Mouse (Mus musculus): ENCODE measurements around the gene Bcar1. TPM values are rescaled to one million over a fixed set of nuclear protein-coding genes. Genes with fewer than 3 reads are reported as not detected.
A peak's percentile ranks its signal among the peaks of the same experiment; 100 is the strongest.

The Bcar1 gene
- polyA plus RNA-seq, 1 experiment from 2014 or later = 35.3 TPM

GRCm38 (mm10) chr8:111682521-111682920 lies 61.1 kb downstream of the Bcar1 start:
- H3K9me3 ChIP-seq (ENCODE audit: control insufficient read depth, low read length) = no peaks in the 10 kb centered on the region
- H3K9ac ChIP-seq (ENCODE audit: low read depth, low read length) = no peak overlapping the region
- WGBS = 31% methylated on average over 9 of the region's 9 CpGs
- H3K4me3 ChIP-seq (ENCODE audit: low read depth, low read length) = no peak overlapping the region
- no peaks in the 10 kb centered on the region for H3K36me3 ChIP-seq (ENCODE audit: control insufficient read depth, insufficient read depth, low read length)
- no peak overlapping the region for H3K27ac ChIP-seq (replicated peaks; ENCODE audit: low read depth, low read length)
- ATAC-seq (ENCODE audit: low read depth) (no peak), DNase-seq (ENCODE audit: low spot score) (no peak)
- no peaks in the 10 kb centered on the region for H3K4me1 ChIP-seq (ENCODE audit: control insufficient read depth, insufficient read depth, low read length)
- no peak overlapping the region for H3K4me2 ChIP-seq (ENCODE audit: low read depth, low read length)
- no peaks in the 10 kb centered on the region for H3K27me3 ChIP-seq (replicated peaks; ENCODE audit: control insufficient read depth, insufficient read depth, low read length)

GRCm38 (mm10) chr8:111681153-111681552 lies 62.5 kb downstream of the Bcar1 start:
- Histone ChIP-seq H3K4me2 (ENCODE audit: low read depth, low read length) (no peak overlapping the region), H3K27me3 (replicated peaks; ENCODE audit: control insufficient read depth, insufficient read depth, low read length) (no peaks in the 10 kb centered on the region), H3K27ac (replicated peaks; ENCODE audit: low read depth, low read length) (no peak overlapping the region), H3K9ac (ENCODE audit: low read depth, low read length) (no peak overlapping the region), H3K4me3 (ENCODE audit: low read depth, low read length) (no peak overlapping the region), H3K36me3 (ENCODE audit: control insufficient read depth, insufficient read depth, low read length) (no peaks in the 10 kb centered on the region), H3K9me3 (ENCODE audit: control insufficient read depth, low read length) (peaks cover 5% of the 10 kb centered on the region; the same call in 1 of the 2 replicates), H3K4me1 (ENCODE audit: control insufficient read depth, insufficient read depth, low read length) (no peaks in the 10 kb centered on the region)
- DNase-seq (ENCODE audit: low spot score) = no peak
- WGBS = 76% methylated on average over 11 of the region's 11 CpGs
- ATAC-seq (ENCODE audit: low read depth) = no peak

DNA sequence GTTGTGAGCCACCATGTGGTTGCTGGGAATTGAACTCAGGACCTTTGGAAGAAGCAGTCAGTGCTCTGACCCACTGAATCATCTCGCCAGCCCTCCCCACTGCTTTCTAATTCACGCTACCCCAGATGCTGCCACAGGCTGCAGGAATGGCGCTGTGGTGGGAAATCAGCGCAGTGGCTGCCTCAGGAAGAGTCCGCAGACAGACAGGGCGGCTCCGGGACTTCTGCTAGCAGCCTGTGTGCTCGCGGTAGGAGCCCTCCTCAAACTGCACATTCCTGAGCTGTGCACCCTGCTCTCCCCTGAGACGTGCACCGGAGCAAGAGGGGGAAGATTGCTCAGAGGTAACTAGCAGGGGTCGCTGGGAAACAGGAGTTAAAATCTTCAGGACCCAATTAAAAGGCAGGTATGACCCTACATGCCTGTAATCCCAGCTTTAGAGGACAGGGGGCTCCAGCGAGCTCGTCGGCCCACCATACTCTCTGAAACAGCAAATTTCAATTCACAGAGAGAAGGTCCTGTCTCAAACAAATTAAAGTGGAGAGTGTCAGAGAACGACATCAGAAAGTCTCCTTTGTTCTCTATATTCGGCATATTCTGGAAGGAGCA lies 63.1 kb downstream of the Bcar1 start:
- Histone ChIP-seq H3K9ac (ENCODE audit: low read depth, low read length) (no peak overlapping the region), H3K27ac (replicated peaks; ENCODE audit: low read depth, low read length) (no peak overlapping the region), H3K4me1 (ENCODE audit: control insufficient read depth, insufficient read depth, low read length) (no peaks in the 10 kb centered on the region), H3K9me3 (ENCODE audit: control insufficient read depth, low read length) (peaks cover 5% of the 10 kb centered on the region; the same call in 1 of the 2 replicates), H3K27me3 (replicated peaks; ENCODE audit: control insufficient read depth, insufficient read depth, low read length) (no peaks in the 10 kb centered on the region), H3K4me2 (ENCODE audit: low read depth, low read length) (no peak overlapping the region), H3K36me3 (ENCODE audit: control insufficient read depth, insufficient read depth, low read length) (no peaks in the 10 kb centered on the region), H3K4me3 (ENCODE audit: low read depth, low read length) (no peak overlapping the region)
- ATAC-seq (ENCODE audit: low read depth) (no peak), DNase-seq (ENCODE audit: low spot score) (no peak)
- WGBS = 37% methylated on average over 17 of the region's 17 CpGs

GRCm38 (mm10) chr8:111678848-111679247 lies 64.8 kb downstream of the Bcar1 start:
- Histone ChIP-seq H3K4me1 (ENCODE audit: control insufficient read depth, insufficient read depth, low read length) (no peaks in the 10 kb centered on the region), H3K27ac (replicated peaks; ENCODE audit: low read depth, low read length) (no peak overlapping the region), H3K9me3 (ENCODE audit: control insufficient read depth, low read length) (peaks cover 5% of the 10 kb centered on the region; the same call in 1 of the 2 replicates), H3K36me3 (ENCODE audit: control insufficient read depth, insufficient read depth, low read length) (no peaks in the 10 kb centered on the region), H3K4me3 (ENCODE audit: low read depth, low read length) (no peak overlapping the region), H3K4me2 (ENCODE audit: low read depth, low read length) (no peak overlapping the region), H3K27me3 (replicated peaks; ENCODE audit: control insufficient read depth, insufficient read depth, low read length) (no peaks in the 10 kb centered on the region), H3K9ac (ENCODE audit: low read depth, low read length) (no peak overlapping the region)
- DNase-seq (ENCODE audit: low spot score) (no peak), ATAC-seq (ENCODE audit: low read depth) (no peak)
- 87% methylated on average over 7 of the region's 7 CpGs for WGBS

- Histone ChIP-seq H3K27ac (replicated peaks; ENCODE audit: low read depth, low read length) (no peak overlapping the region), H3K4me3 (ENCODE audit: low read depth, low read length) (no peak overlapping the region), H3K9ac (ENCODE audit: low read depth, low read length) (no peak overlapping the region), H3K36me3 (ENCODE audit: control insufficient read depth, insufficient read depth, low read length) (no peaks in the 10 kb centered on the region), H3K4me1 (ENCODE audit: control insufficient read depth, insufficient read depth, low read length) (no peaks in the 10 kb centered on the region), H3K4me2 (ENCODE audit: low read depth, low read length) (no peak overlapping the region), H3K9me3 (ENCODE audit: control insufficient read depth, low read length) (peaks cover 5% of the 10 kb centered on the region; the same call in 1 of the 2 replicates), H3K27me3 (replicated peaks; ENCODE audit: control insufficient read depth, insufficient read depth, low read length) (no peaks in the 10 kb centered on the region)
- DNase-seq (ENCODE audit: low spot score) = peak; percentile 73
- peak; percentile 76 for ATAC-seq (ENCODE audit: low read depth)
- WGBS = 17% methylated on average over 3 of the region's 3 CpGs
These were observed 65.5 kb downstream of the Bcar1 start for GRCm38 (mm10) chr8:111678111-111678510.

DNA sequence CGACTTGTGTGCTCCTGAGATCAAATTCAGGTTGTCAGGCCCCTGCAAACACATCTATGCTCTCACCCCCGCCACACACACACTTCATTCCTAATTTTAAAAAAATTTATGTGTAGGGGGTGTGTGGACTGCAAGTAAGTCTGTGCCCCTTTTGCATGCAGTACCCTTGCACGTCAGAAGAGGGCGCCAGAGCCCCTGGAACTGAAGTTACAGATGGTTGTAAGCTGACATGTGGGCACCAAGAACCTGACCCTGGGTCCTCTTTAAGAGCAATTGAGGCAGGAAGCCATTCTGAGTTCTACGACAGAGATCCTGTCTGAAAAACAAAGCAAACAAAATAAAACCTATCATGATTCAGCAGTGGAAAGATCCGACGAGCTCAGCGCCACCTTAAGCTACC lies 67.4 kb downstream of the Bcar1 start:
- DNase-seq (ENCODE audit: low spot score) = no peak
- no peaks in the 10 kb centered on the region for H3K4me1 ChIP-seq (ENCODE audit: control insufficient read depth, insufficient read depth, low read length)
- no peak overlapping the region for H3K9ac ChIP-seq (ENCODE audit: low read depth, low read length)
- H3K9me3 ChIP-seq (ENCODE audit: control insufficient read depth, low read length) = peaks cover 5% of the 10 kb centered on the region; the same call in 1 of the 2 replicates
- no peak for ATAC-seq (ENCODE audit: low read depth)
- no peak overlapping the region for H3K4me2 ChIP-seq (ENCODE audit: low read depth, low read length)
- 78% methylated on average over 8 of the region's 8 CpGs for WGBS
- no peak overlapping the region for H3K27ac ChIP-seq (replicated peaks; ENCODE audit: low read depth, low read length)
- H3K36me3 ChIP-seq (ENCODE audit: control insufficient read depth, insufficient read depth, low read length) = peaks cover 8% of the 10 kb centered on the region
- H3K4me3 ChIP-seq (ENCODE audit: low read depth, low read length) = no peak overlapping the region
- H3K27me3 ChIP-seq (replicated peaks; ENCODE audit: control insufficient read depth, insufficient read depth, low read length) = no peaks in the 10 kb centered on the region

GRCm38 (mm10) chr8:111666751-111667150 lies 76.9 kb downstream of the Bcar1 start:
- Histone ChIP-seq H3K36me3 (ENCODE audit: control insufficient read depth, insufficient read depth, low read length) (peaks cover 48% of the 10 kb centered on the region), H3K27me3 (replicated peaks; ENCODE audit: control insufficient read depth, insufficient read depth, low read length) (no peaks in the 10 kb centered on the region), H3K9ac (ENCODE audit: low read depth, low read length) (no peak overlapping the region), H3K27ac (replicated peaks; ENCODE audit: low read depth, low read length) (no peak overlapping the region), H3K4me2 (ENCODE audit: low read depth, low read length) (no peak overlapping the region), H3K4me3 (ENCODE audit: low read depth, low read length) (no peak overlapping the region), H3K4me1 (ENCODE audit: control insufficient read depth, insufficient read depth, low read length) (no peaks in the 10 kb centered on the region), H3K9me3 (ENCODE audit: control insufficient read depth, low read length) (peaks cover 7% of the 10 kb centered on the region; the same call in 1 of the 2 replicates)
- WGBS = 86% methylated on average over 2 of the region's 2 CpGs
- ATAC-seq (ENCODE audit: low read depth) = no peak
- DNase-seq (ENCODE audit: low spot score) = no peak

DNA sequence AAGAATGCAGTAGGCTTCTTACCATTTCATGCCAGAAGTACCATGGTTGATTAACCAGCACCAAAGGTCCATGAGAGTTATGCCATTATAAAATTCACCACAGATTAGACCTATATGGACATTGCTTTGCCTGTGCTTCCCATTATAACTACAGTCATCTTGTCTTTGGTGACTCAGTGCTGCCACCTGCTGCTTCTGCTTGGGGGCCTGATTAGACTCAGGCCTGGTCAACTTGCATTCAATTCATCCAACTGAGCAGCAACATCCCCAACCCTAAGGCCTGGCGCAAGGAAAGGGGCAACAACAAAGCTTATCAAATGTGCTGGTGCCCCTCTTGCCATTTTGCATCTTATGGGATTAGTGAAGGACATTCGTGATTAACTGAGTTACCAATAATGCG lies 81.1 kb downstream of the Bcar1 start:
- Histone ChIP-seq H3K9me3 (ENCODE audit: control insufficient read depth, low read length) (no peaks in the 10 kb centered on the region), H3K4me3 (ENCODE audit: low read depth, low read length) (no peak overlapping the region), H3K4me2 (ENCODE audit: low read depth, low read length) (no peak overlapping the region), H3K27ac (replicated peaks; ENCODE audit: low read depth, low read length) (no peak overlapping the region), H3K27me3 (replicated peaks; ENCODE audit: control insufficient read depth, insufficient read depth, low read length) (no peaks in the 10 kb centered on the region), H3K9ac (ENCODE audit: low read depth, low read length) (no peak overlapping the region), H3K36me3 (ENCODE audit: control insufficient read depth, insufficient read depth, low read length) (peaks cover 29% of the 10 kb centered on the region), H3K4me1 (ENCODE audit: control insufficient read depth, insufficient read depth, low read length) (no peaks in the 10 kb centered on the region)
- ATAC-seq (ENCODE audit: low read depth) (0 out of 2 replicates have a peak, but pooled peaks have one; percentile 53), DNase-seq (ENCODE audit: low spot score) (peak; percentile 32)
- 87% methylated on average over 3 of the region's 3 CpGs for WGBS

Data from embryonic facial prominence, embryonic 14.5 days (tissue).